Mouse (Mus musculus) WW6 (cell line): ENCODE data around the gene H2afj.

Source experiments
- DNase-seq: peaks from one replicate; pipeline ENCODE4 v3.0.0-alpha.2; 2013; ENCODE audit warnings: low read depth, low spot score

The H2afj gene

DNA sequence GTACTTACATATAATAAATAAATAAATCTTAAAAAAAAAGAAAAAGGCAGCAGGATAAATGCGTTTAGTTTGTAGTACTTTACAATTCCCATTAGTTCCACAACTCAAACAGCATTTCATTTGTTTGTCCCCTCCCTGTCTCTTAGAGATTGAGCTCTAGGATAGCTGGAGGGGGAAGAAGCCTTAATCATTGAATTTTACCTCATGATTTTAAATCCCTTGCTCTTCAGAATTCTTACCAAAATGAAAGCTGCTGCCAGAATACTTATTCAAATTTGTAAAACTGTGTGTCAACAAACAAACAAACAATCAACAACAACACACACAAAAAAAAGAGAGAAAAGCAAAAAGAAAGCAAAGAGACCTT, 2.7 kb upstream of the H2afj start:
- DNase-seq, result no peak

- no peak for DNase-seq
Measured at GRCm38 (mm10) chr6:136806819-136807218, 1.2 kb upstream of the H2afj start.

DNA sequence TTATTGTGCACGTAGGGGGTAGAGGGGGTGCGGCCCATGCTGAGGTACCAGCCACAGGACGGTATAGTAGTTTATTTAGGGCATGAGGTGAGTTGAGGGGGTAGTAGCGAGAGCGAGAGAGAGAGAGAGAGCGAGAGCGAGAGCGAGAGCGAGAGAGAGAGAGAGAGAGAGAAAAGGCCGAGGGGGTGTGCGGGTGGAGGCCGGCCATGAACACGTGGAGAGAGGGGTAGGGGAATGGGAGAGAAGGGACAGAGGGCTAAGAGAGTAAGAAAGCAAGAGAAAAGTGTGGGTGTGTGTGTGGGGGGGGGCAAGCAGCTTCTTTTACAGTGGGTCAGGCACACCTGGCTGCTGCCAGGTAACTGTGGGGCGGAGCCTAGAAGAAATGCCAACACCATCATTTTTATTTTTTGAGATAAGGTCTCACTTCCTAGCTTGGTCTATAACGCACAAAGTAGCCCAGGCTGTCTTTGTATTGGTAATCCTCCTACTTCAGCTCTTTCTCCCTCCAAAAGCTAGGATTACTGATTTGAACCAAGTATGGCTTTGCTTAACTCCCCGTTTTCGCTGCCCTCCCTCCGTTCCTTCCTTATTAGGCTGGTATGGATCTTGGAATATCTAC, 540 bp upstream of the H2afj start:
- no peak for DNase-seq

GRCm38 (mm10) chr6:136808631-136809046, 595 bp downstream of the H2afj start:
- DNase-seq, result no peak

DNA sequence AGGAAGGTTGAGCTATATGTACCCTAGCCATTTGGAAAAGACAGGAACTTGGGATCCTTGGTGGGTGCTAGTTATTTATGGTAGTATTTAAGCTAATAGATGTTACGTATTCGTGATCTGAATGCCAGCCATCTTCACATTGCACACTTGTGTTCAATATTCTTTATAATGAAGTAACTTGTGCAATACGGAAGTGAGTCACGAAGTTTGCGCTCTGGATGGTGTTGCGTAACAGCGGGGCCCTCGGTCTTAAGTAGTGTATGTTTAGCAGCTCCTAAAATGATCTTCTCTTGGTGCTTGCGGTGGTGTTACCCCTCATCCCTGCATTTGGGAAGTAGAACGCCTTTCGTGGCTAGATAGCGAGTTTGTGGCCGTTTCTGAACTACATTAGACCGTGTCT, 1.0 kb downstream of the H2afj start:
- DNase-seq, result no peak

GRCm38 (mm10) chr6:136809673-136810072, 1.6 kb downstream of the H2afj start:
- no peak for DNase-seq

- no peak for DNase-seq
Measured at GRCm38 (mm10) chr6:136811196-136811595, 3.2 kb downstream of the H2afj start.

- no peak for DNase-seq
Measured at GRCm38 (mm10) chr6:136813117-136813516, 5.1 kb downstream of the H2afj start.

DNA sequence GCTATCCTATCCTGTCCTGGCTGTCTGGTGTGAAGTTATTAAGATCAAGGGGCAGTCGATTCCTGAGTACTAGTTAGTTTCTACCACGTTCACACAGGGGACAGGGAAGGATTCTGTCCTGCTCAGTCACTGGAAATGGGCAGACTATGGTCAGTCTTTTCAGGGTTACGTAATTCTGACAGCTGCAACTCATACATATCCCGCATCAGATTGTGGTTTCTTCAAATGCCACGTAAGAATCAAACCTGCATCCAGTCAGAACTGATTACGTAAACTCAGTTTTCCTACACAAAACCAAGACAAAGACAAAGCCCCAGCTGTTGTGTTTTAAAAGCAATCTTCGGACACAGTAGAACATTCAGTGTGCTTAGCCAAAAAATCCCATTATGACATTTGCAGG, 7.3 kb downstream of the H2afj start:
- no peak for DNase-seq

GRCm38 (mm10) chr6:136816826-136817225, 8.8 kb downstream of the H2afj start:
- no peak for DNase-seq

DNA sequence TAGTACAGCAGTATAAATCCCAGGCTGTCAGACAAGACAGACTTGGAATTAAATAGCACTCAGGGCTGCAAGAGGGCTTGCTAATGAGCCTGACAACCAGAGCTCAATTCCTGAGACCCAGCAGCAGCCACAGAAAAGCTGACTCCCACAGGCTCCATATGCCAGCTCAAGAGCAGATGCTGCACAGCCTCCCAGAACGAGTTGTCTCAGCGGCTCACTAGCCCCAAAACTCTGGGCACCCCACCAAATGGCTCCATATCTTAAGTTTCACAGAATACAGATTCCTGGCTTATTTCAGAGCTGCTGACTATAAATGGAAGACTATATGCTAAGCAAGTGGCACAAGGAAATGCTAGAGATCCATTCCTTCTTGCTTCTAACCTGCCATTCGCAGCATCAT, 9.5 kb downstream of the H2afj start:
- no peak for DNase-seq

- no peak for DNase-seq
Measured at GRCm38 (mm10) chr6:136820381-136820780, 12.3 kb downstream of the H2afj start.

- DNase-seq, result no peak
Measured at GRCm38 (mm10) chr6:136821086-136821485, 13.0 kb downstream of the H2afj start.

GRCm38 (mm10) chr6:136824987-136825386, 16.9 kb downstream of the H2afj start:
- DNase-seq, result no peak

DNA sequence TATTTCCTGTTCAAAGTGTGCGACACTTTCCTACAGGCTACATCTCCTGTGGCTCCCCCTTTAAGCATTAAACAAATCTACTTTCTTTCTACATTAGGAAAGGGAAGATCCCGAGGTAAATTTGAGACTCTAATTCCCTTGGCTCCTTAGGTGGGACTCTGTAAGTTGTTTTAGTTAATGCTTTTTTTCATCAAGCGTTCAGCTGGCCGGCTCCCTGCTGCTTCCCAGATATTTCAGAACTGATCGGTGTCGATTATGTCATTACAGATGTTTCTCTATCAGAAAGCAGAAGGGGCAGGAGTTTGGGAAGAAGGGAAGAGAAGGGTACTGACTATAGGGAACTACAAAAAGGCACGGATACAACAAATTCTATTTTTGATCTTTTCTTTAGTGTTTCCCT, 19.1 kb downstream of the H2afj start:
- no peak for DNase-seq

GRCm38 (mm10) chr6:136827516-136827880, 19.5 kb downstream of the H2afj start, which contains the start of gene BC049715:
Gene BC049715 (plus strand): TSS chr6:136827626.
- DNase-seq, result no peak

- DNase-seq, result peak; percentile 96
Measured at GRCm38 (mm10) chr6:136827881-136828561, 20.0 kb downstream of the H2afj start, which contains the start of gene Wbp11. Gene Wbp11 (minus strand): TSS chr6:136828233.

DNA sequence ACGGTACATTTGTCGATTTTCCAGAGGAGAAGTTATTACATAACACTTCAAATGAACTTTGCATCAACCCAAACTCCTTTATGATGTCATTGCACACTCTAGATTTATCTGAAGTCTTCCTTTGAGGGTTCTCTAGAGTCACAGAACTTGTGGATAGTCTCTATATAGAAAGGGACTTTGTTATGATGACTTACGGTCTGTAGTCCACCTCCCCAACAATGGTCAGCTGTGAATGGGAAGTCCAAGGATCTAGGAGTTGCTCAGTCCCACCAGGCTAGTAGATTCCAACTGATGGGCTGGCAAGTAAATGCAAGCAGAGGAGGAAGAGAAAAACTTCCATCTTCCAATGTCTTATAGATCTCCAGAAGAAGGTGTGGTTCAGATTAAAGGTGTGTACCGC, 20.6 kb downstream of the H2afj start:
- DNase-seq, result no peak

DNA sequence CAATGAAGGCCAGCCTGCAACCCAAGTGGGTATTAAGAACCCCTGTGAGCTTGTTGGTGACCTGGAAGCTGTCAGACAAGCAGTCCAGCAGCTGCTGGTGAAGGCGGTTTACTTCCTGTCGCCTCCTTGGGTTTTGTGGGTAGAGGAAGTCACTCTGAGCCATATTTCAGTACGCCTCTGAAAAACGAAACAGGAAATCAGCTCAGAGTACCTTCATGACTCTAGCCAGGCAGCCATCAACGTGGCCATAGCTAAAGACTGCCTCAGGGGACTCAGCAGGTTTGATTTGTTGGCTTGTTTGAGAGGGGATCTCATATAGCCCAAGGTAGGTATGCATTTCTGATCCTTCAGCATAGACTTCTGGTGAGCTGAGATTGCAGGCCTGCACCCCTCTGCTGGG, 23.7 kb downstream of the H2afj start:
- no peak for DNase-seq

- DNase-seq, result no peak
Measured at GRCm38 (mm10) chr6:136835352-136835751, 27.3 kb downstream of the H2afj start, which contains the start of gene Smco3. Gene Smco3 (minus strand): TSS chr6:136835452.

DNA sequence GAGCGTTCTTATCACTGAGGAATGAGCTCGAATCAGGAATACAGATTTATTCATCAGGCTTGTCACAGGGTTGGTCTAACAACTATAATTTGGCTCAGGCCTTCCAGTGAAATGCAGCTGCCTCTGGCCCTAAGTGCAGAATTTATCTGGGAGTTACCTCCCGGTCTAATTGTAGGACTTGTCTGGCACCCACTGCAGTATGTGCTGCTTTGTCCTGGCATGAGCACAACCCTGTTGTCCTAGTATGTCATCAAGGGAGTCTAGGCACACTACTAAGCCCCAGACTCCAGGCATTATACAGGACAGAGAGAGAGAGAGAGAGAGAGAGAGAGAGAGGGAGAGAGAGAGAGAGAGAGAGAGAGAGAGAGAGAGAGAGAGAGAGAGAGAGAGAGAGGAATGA, 29.3 kb downstream of the H2afj start:
- DNase-seq, result no peak

DNA sequence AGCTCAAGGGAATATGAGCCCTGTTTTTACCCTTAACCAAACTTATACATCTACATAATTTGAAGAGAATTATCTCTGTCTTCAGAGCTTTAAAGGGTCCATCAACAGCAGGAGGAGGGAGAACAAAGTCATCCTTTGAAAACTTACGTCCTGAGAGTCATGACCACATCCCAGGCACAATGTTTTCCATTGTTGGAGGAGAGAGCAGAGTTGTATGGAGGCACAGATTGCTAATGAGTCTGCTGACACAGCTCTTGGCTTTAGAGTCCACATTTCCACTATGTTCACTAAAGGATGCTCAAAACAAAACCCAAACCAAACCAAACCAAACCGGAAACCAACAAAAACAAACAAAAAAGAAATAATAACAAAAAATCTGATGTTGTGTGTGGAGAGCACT, 36.9 kb downstream of the H2afj start:
- DNase-seq, result no peak

- no peak for DNase-seq
Measured at GRCm38 (mm10) chr6:136845706-136846480, 37.8 kb downstream of the H2afj start.
